In genomic region chr6:72272161-72272696, GRCm38 (mm10) we compare ENCODE assay signal across 22 mouse cellular contexts. TPM values are rescaled to one million over a fixed set of nuclear protein-coding genes. Genes with fewer than 3 reads are reported as not detected.
DNase-seq lines count a peak whose midpoint lies in the region; ATAC-seq lines count a peak whose summit lies in the region.
"Had no signal": no experiment of that assay in that cellular context is flagged by ENCODE, and none has a peak within 500 bp of the region (broad histone marks: within the 10 kb centered on the region; RNA-seq: fewer than 3 reads in every experiment).

No protein-coding gene starts in this region.

- no peak for DNase-seq in heart, adult 9 months (ENCODE audit: low spot score in 2 of 2)
- DNase-seq in lung, postnatal 36 days: peak; percentile 86
- DNase-seq in embryo, embryonic 10 days (ENCODE audit: low spot score): no peak
- DNase-seq in embryo, embryonic 10.5 days (ENCODE audit: low spot score): no peak
- no peak for DNase-seq in frontal cortex, postnatal 25 days (ENCODE audit: low spot score in 2 of 2)
- DNase-seq: cerebellum, adult 11-12 months; embryo, embryonic 11 days; gastrocnemius, postnatal 14 days; kidney, postnatal 10 days; thymus, postnatal 4 days had no signal

- peak overlapping the region; percentile 41 for H3K27ac ChIP-seq in heart, embryonic 15.5 days
- peak overlapping the region; percentile 89 for H3K27ac ChIP-seq in liver, embryonic 15.5 days (replicated peaks)
- H3K27ac ChIP-seq: forebrain, embryonic 12.5 days; hindbrain, embryonic 15.5 days; macrophage; neural tube, embryonic 13.5 days had no signal

- H3K4me2 ChIP-seq in heart, embryonic 15.5 days: no peak overlapping the region
- H3K4me2 ChIP-seq in liver, embryonic 15.5 days: peak overlapping the region; percentile 68
- H3K4me2 ChIP-seq: forebrain, embryonic 12.5 days; hindbrain, embryonic 15.5 days; neural tube, embryonic 13.5 days had no signal

- H3K9ac ChIP-seq in heart, embryonic 15.5 days: no peak overlapping the region
- H3K9ac ChIP-seq in liver, embryonic 15.5 days: peak overlapping the region; percentile 54; the same call in 1 of the 2 replicates
- H3K9ac ChIP-seq: forebrain, embryonic 12.5 days; hindbrain, embryonic 15.5 days; neural tube, embryonic 13.5 days had no signal

- no peaks in the 10 kb centered on the region for H3K27me3 ChIP-seq in heart, embryonic 15.5 days
- H3K27me3 ChIP-seq in liver, embryonic 15.5 days: peaks cover 21% of the 10 kb centered on the region
- H3K27me3 ChIP-seq: forebrain, embryonic 12.5 days; hindbrain, embryonic 15.5 days; Patski had no signal

- WGBS in heart, embryonic 15.5 days: 53% methylated on average over 10 of the region's 10 CpGs
- WGBS in liver, embryonic 15.5 days (ENCODE audit: insufficient replicate concordance): 64% methylated on average over 10 of the region's 10 CpGs

- H3K4me3 ChIP-seq in heart, embryonic 15.5 days: no peak overlapping the region
- no peak overlapping the region for H3K4me3 ChIP-seq in liver, embryonic 15.5 days (replicated peaks)
- H3K4me3 ChIP-seq: forebrain, embryonic 12.5 days; hindbrain, embryonic 15.5 days; neural tube, embryonic 13.5 days had no signal

- H3K4me1 ChIP-seq in heart, embryonic 15.5 days (replicated peaks): peaks cover 15% of the 10 kb centered on the region
- peaks cover 55% of the 10 kb centered on the region for H3K4me1 ChIP-seq in liver, embryonic 15.5 days (replicated peaks)
- H3K4me1 ChIP-seq: forebrain, embryonic 12.5 days had no signal

- no peak for ATAC-seq in heart, embryonic 15.5 days (replicated peaks; ENCODE audit: insufficient number of reproducible peaks, insufficient read depth, low FRiP score, low read depth)
- ATAC-seq in erythroid progenitor cell, adult 5-6 weeks (replicated peaks; ENCODE audit: low FRiP score, poor library complexity, severe bottlenecking): peak; percentile 13; the same call in 1 of the 2 replicates
- peak; percentile 36 for ATAC-seq in liver, embryonic 15.5 days (ENCODE audit: insufficient read depth)
- ATAC-seq: midbrain, embryonic 16.5 days; Patski had no signal

- H3K36me3 ChIP-seq in heart, embryonic 15.5 days: no peaks in the 10 kb centered on the region
- H3K36me3 ChIP-seq in liver, embryonic 15.5 days (replicated peaks): no peaks in the 10 kb centered on the region
- H3K36me3 ChIP-seq: forebrain, embryonic 12.5 days; hindbrain, embryonic 15.5 days; neural tube, embryonic 13.5 days had no signal

- no peaks in the 10 kb centered on the region for H3K9me3 ChIP-seq in heart, embryonic 15.5 days (replicated peaks)
- 0 out of 2 replicates have a peak, but pooled peaks cover 3% of the 10 kb centered on the region for H3K9me3 ChIP-seq in liver, embryonic 15.5 days (replicated peaks)
- H3K9me3 ChIP-seq: forebrain, embryonic 12.5 days; hindbrain, embryonic 15.5 days; neural tube, embryonic 13.5 days had no signal

RNA-seq across cellular contexts. Expression of gene Sftpb, which starts 32.2 kb away (rescaled TPM):
- polyA plus RNA-seq in heart, embryonic 15.5 days (2015; fragmentation: Nextera tagmentation; extraction: Ambion mirVana): 2.1 and 6.4 TPM in 2 replicates
- not detected in 2 replicates for total RNA-seq in erythroid progenitor cell, adult 5-6 weeks (2015; ENCODE audit: low replicate concordance)
- not detected in 2 replicates for total RNA-seq in erythroid progenitor cell, adult 5-6 weeks (2017; ENCODE audit: low replicate concordance)
- not detected in 2 replicates for polyA plus RNA-seq in liver, embryonic 15.5 days (2015; fragmentation: Nextera tagmentation; extraction: Ambion mirVana)
- total RNA-seq: adrenal gland, postnatal 36 days; CH12.LX; gastrocnemius, postnatal 14 days; left cerebral cortex, adult 18-20 months had no signal
- polyA plus RNA-seq: forebrain, embryonic 12.5 days; macrophage had no signal

RNA-seq across cellular contexts. Expression of gene Atoh8, which starts 36.9 kb away (rescaled TPM):
- polyA plus RNA-seq in heart, embryonic 15.5 days (2015; fragmentation: Nextera tagmentation; extraction: Ambion mirVana): 14.0 and 17.4 TPM in 2 replicates
- total RNA-seq in erythroid progenitor cell, adult 5-6 weeks (2015; ENCODE audit: low replicate concordance): not detected in 2 replicates
- total RNA-seq in erythroid progenitor cell, adult 5-6 weeks (2017; ENCODE audit: low replicate concordance): not detected in 2 replicates
- 0.88 and 0.96 TPM in 2 replicates for polyA plus RNA-seq in liver, embryonic 15.5 days (2015; fragmentation: Nextera tagmentation; extraction: Ambion mirVana)
- polyA plus RNA-seq: macrophage had no signal
